Mouse (Mus musculus) CH12.LX (cell line): ENCODE results near the gene Tprkb. TPM values are rescaled to one million over a fixed set of nuclear protein-coding genes. Genes with fewer than 3 reads are reported as not detected.

Experiments
- DNase-seq: peaks from one replicate; pipeline ENCODE4 v3.0.0-alpha.2; 2013; ENCODE audit errors: extremely low read depth
- H3K27ac ChIP-seq: 2 replicates; pipeline ENCODE4 v1.5.1; 2012; ENCODE audit warnings: low read depth, mild to moderate bottlenecking, control low read depth, moderate library complexity; ENCODE audit not compliant: insufficient read depth
- H3K27me3 ChIP-seq: replicated peaks from 2 replicates; pipeline ENCODE3; 2012; ENCODE audit warnings: inconsistent platforms
- H3K36me3 ChIP-seq, 2 experiments: replicated peaks in 1 of 2; 2 replicates each; pipeline versions ENCODE3 to v1.6.1; 2012; ENCODE audit warnings: inconsistent platforms in 1 of 2, low read length in 1 of 2, mild to moderate bottlenecking in 1 of 2, mixed read lengths in 1 of 2, moderate library complexity in 1 of 2; ENCODE audit not compliant: control insufficient read depth in 1 of 2, insufficient read depth in 1 of 2
- H3K4me1 ChIP-seq, 2 experiments: 2 replicates each; pipeline ENCODE4 v1.6.1; 2012; ENCODE audit warnings: inconsistent platforms in 1 of 2, moderate library complexity in 1 of 2; ENCODE audit not compliant: insufficient read depth in 2 of 2, control insufficient read depth in 1 of 2
- H3K4me2 ChIP-seq: 2 replicates; pipeline ENCODE4 v1.6.1; 2012; ENCODE audit warnings: low read depth, mild to moderate bottlenecking, control low read depth; ENCODE audit not compliant: poor library complexity, insufficient read depth, severe bottlenecking
- H3K4me3 ChIP-seq, 3 experiments: fragments of 150-350 bp in 1 of 3; sonication (generic) in 1 of 3; replicated peaks in 1 of 3; 2 replicates each; pipeline versions ENCODE3 to v1.5.1; 2011 to 2012; ENCODE audit warnings: low read depth in 2 of 3, low read length in 2 of 3, mild to moderate bottlenecking in 2 of 3, moderate library complexity in 2 of 3, control low read depth in 1 of 3, improper control_type of control experiment in 1 of 3, inconsistent platforms in 1 of 3, mixed read lengths in 1 of 3; ENCODE audit not compliant: poor library complexity in 1 of 3
- H3K79me2 ChIP-seq: replicated peaks from 2 replicates; pipeline ENCODE4 v1.6.1; 2012; ENCODE audit warnings: mild to moderate bottlenecking, moderate library complexity; ENCODE audit not compliant: control insufficient read depth, poor library complexity, insufficient read depth, severe bottlenecking; ENCODE audit errors: extremely low read depth
- H3K9ac ChIP-seq: 2 replicates; pipeline ENCODE4 v1.6.1; 2012; ENCODE audit warnings: low read depth, mild to moderate bottlenecking, control low read depth, moderate library complexity; ENCODE audit not compliant: insufficient read depth
- H3K9me3 ChIP-seq: replicated peaks from 2 replicates; pipeline ENCODE3; 2012; ENCODE audit warnings: low read length, inconsistent platforms, mixed read lengths
- BHLHE40 ChIP-seq: IDR thresholded peaks from 2 replicates; pipeline ENCODE4 v1.6.1; 2011; ENCODE audit warnings: mild to moderate bottlenecking, low read depth, low read length, improper control_type of control experiment
- CHD1 ChIP-seq: IDR thresholded peaks from 2 replicates; pipeline ENCODE4 v1.6.1; 2012; ENCODE audit warnings: low read depth, low read length, improper control_type of control experiment, inconsistent platforms
- CHD2 ChIP-seq: IDR thresholded peaks from 2 replicates; pipeline ENCODE4 v1.6.1; 2011; ENCODE audit warnings: low read length, improper control_type of control experiment
- EP300 ChIP-seq: IDR thresholded peaks from 2 replicates; pipeline ENCODE4 v1.6.1; 2011; ENCODE audit warnings: low read length, improper control_type of control experiment
- IRF4 ChIP-seq: IDR thresholded peaks from 2 replicates; pipeline ENCODE4 v1.6.1; 2014; ENCODE audit warnings: low read depth, mild to moderate bottlenecking, inconsistent platforms, low read length, improper control_type of control experiment
- JUN ChIP-seq: IDR thresholded peaks from 2 replicates; pipeline ENCODE4 v1.6.1; 2011; ENCODE audit warnings: low read depth, mild to moderate bottlenecking, low read length, improper control_type of control experiment, moderate library complexity; ENCODE audit not compliant: insufficient read depth
- JUND ChIP-seq: conservative IDR thresholded peaks from 2 replicates; pipeline ENCODE4 v1.6.1; 2011; ENCODE audit warnings: low read depth, low read length, improper control_type of control experiment
- KAT2A ChIP-seq: IDR thresholded peaks from 2 replicates; pipeline ENCODE4 v1.6.1; 2012; ENCODE audit warnings: low read length, improper control_type of control experiment, inconsistent platforms; ENCODE audit not compliant: insufficient replicate concordance
- MAZ ChIP-seq: IDR thresholded peaks from 2 replicates; pipeline ENCODE4 v1.6.1; 2012; ENCODE audit warnings: low read depth, mild to moderate bottlenecking, inconsistent platforms, low read length, improper control_type of control experiment, moderate library complexity
- MXI1 ChIP-seq: IDR thresholded peaks from 2 replicates; pipeline ENCODE4 v1.6.1; 2011; ENCODE audit warnings: mild to moderate bottlenecking, low read depth, low read length, improper control_type of control experiment
- PAX5 ChIP-seq: IDR thresholded peaks from 2 replicates; pipeline ENCODE4 v1.6.1; 2012; ENCODE audit warnings: low read length, inconsistent platforms, mixed read lengths
- RCOR1 ChIP-seq: conservative IDR thresholded peaks from 2 replicates; pipeline ENCODE4 v1.6.1; 2012; ENCODE audit warnings: low read depth, mild to moderate bottlenecking, inconsistent platforms, low read length, improper control_type of control experiment
- SIN3A ChIP-seq: IDR thresholded peaks from 2 replicates; pipeline ENCODE4 v1.6.1; 2012; ENCODE audit warnings: low read length, improper control_type of control experiment, inconsistent platforms
- SMC3 ChIP-seq: IDR thresholded peaks from 2 replicates; pipeline ENCODE4 v1.6.1; 2011; ENCODE audit warnings: low read depth, low read length, improper control_type of control experiment
- TBP ChIP-seq: conservative IDR thresholded peaks from 2 replicates; pipeline ENCODE4 v1.6.1; 2011; ENCODE audit warnings: low read depth, low read length, improper control_type of control experiment
- USF2 ChIP-seq: conservative IDR thresholded peaks from 2 replicates; pipeline ENCODE4 v1.6.1; 2011; ENCODE audit warnings: low read depth, low read length, improper control_type of control experiment
- ZC3H11A ChIP-seq: IDR thresholded peaks from 2 replicates; pipeline ENCODE4 v1.6.1; 2012; ENCODE audit warnings: low read depth, mild to moderate bottlenecking, inconsistent platforms, low read length, improper control_type of control experiment
- ZMIZ1 ChIP-seq: IDR thresholded peaks from 2 replicates; pipeline ENCODE4 v1.6.1; 2012; ENCODE audit warnings: low read depth, mild to moderate bottlenecking, inconsistent platforms, low read length, improper control_type of control experiment
- dilution Hi-C: fragments of 300-500 bp; cut with MboI; formaldehyde crosslinking; loops from 2 replicates; pipeline ENCODE4 v1.14.3; 2020; ENCODE audit warnings: low sequenced_read_pairs; ENCODE audit not compliant: extremely low pct_unique_long_range_greater_than_20kb, extremely low pct_ligation_motif_present
- in situ Hi-C: fragments of 300-500 bp; cut with MboI; formaldehyde crosslinking; loops from 3 replicates; pipeline ENCODE4 v1.14.3; 2019; ENCODE audit warnings: low sequenced_read_pairs, low pct_ligation_motif_present, low pct_unique_long_range_greater_than_20kb, mixed read lengths
- polyA plus RNA-seq: library from polyadenylated mRNA; unstranded; fragments of >175 nt; gene quantifications from 2 replicates; pipeline ENCODE4 v1.2.1, GENCODE M21; 2012; ENCODE audit warnings: low read depth; ENCODE audit not compliant: insufficient read length
- total RNA-seq, 2 experiments: library from RNA; depleted of rRNA; stranded (reverse); fragments of 300-350 nt in 1 of 2; fragments of >200 nt in 1 of 2; gene quantifications; 2 replicates each; pipeline ENCODE4 v1.2.3; 2012 to 2014

Tprkb gene
- total and polyA plus RNA-seq, 3 experiments: 21.2 to 59.8 (median 39.7) TPM

DNA sequence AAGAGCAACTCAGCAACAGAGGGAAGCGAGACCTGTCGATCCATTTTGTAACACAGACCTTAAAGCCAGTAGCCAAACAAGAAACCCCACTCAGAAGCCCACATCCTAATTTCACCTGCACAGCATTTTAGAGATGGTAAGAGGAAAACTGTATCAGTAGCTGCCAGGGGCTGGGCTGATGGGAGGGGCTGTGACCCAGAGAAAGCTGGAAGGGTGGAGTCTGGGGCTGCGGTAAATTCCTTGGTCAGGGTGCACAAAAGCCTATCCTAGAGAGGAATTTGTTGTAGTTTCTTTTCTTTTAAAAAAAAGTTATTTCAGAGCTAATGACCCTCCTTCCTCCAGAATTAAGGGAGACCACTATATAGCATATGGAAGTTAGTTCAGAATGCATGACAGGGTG, 30.8 kb downstream of the Tprkb start:
- DNase-seq: no peak
- TF ChIP-seq BHLHE40 (no peak), MAZ (no peak), SIN3A (no peak), ZMIZ1 (no peak), RCOR1 (no peak), PAX5 (no peak), SMC3 (no peak), USF2 (no peak), IRF4 (no peak), TBP (no peak), CHD2 (no peak), CHD1 (no peak), EP300 (no peak), JUND (no peak), MXI1 (no peak)
- TF ChIP-seq, all 38 proteins: peak for 0
- H3K4me2 ChIP-seq: no peak overlapping the region
- no peaks in the 10 kb centered on the region for H3K9me3 ChIP-seq
- peaks cover 40 to 66% of the 10 kb centered on the region in 2 experiments for H3K36me3 ChIP-seq
- no peaks in the 10 kb centered on the region for H3K27me3 ChIP-seq
- no peak overlapping the region for H3K4me3 ChIP-seq
- no peak overlapping the region for H3K9ac ChIP-seq
- peaks cover 0 to under 1% of the 10 kb centered on the region in 2 experiments; a peak in 2 of 4 replicates for H3K4me1 ChIP-seq
- in situ Hi-C loops: no loop called here
- dilution Hi-C loops: no loop called here
- H3K27ac ChIP-seq: no peak overlapping the region
- H3K79me2 ChIP-seq: no peaks in the 10 kb centered on the region

DNA sequence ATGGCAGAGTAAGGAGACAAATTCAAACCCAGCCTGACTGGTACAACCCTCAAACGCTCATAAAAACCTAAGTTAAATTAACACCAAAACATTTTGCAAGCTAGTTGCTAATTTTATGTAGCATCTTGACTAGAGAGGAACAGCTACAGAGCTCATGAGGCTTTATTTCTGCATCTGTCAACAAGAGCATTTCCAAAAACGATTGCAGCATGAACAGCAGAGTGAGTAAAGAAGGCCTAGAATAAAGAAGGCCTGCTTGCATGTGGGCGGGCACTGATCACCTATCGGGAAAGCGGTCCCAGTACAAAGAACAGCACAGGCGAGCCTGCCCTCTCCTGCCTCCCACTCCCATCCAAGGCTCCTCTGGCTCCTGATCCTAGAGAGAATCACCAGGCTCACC, 36.9 kb downstream of the Tprkb start:
- no peaks in the 10 kb centered on the region for H3K79me2 ChIP-seq
- no peak overlapping the region for H3K9ac ChIP-seq
- no peak overlapping the region for H3K4me3 ChIP-seq
- H3K4me2 ChIP-seq: no peak overlapping the region
- H3K27me3 ChIP-seq: no peaks in the 10 kb centered on the region
- H3K27ac ChIP-seq: no peak overlapping the region
- dilution Hi-C loops: no loop called here
- TF ChIP-seq MXI1 (no peak), ZC3H11A (no peak)
- TF ChIP-seq, all 38 proteins: peak for 0
- Histone ChIP-seq H3K9me3 (no peaks in the 10 kb centered on the region), H3K4me1 (peaks cover 0 to 4% of the 10 kb centered on the region in 2 experiments; a peak in 1 of 4 replicates), H3K36me3 (peaks cover 74 to 94% of the 10 kb centered on the region in 2 experiments)
- no peak for DNase-seq
- in situ Hi-C loops: no loop called here

DNA sequence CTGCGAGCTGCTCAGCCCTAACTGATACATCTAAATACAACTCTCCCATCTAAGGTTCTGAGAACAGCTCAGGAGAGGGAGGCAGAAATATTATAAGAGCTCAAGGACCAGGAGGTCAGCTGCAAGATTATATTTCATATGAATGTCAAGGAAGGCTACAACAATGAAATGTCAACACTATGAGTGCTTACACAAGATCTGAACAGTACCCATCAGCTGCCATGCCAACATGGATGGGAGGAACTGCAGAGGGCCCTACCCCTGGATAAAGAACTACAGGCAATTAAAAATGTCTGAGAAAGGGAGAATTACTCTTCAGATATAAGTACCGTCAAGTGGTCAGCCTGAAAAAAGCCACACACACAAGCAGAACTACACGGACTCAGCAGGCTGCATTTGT, 45.9 kb downstream of the Tprkb start:
- peaks cover 38% of the 10 kb centered on the region for H3K79me2 ChIP-seq
- peaks cover 0 to 18% of the 10 kb centered on the region in 2 experiments; a peak in 1 of 4 replicates for H3K4me1 ChIP-seq
- H3K4me2 ChIP-seq: no peak overlapping the region
- TF ChIP-seq SIN3A: no peak
- TF ChIP-seq CHD2: no peak
- no peak for TF ChIP-seq KAT2A
- TF ChIP-seq JUN: no peak
- TF ChIP-seq, all 38 proteins: peak for 0
- DNase-seq: no peak
- Histone ChIP-seq H3K9ac (no peak overlapping the region), H3K9me3 (no peaks in the 10 kb centered on the region), H3K36me3 (peaks cover 35 to 65% of the 10 kb centered on the region in 2 experiments), H3K27ac (no peak overlapping the region), H3K4me3 (no peak overlapping the region), H3K27me3 (no peaks in the 10 kb centered on the region)
- in situ Hi-C loops: no loop called here
- dilution Hi-C loops: no loop called here
